Mouse (Mus musculus) adrenal gland, adult (tissue): ENCODE measurements around the gene Klhl22.
A peak's percentile ranks its signal among the peaks of the same experiment; 100 is the strongest.

ENCODE experiments used
- DNase-seq, 2 experiments: peaks; one replicate each; pipeline ENCODE4 v3.0.0; 2022 to 2023; ENCODE audit warnings: low spot score in 1 of 2; ENCODE audit not compliant: inconsistent age in 2 of 2

Klhl22 gene

GRCm38 (mm10) chr16:17753686-17754085 is 5.7 kb upstream of the Klhl22 start:
- DNase-seq, result peak; percentile 45 to 71

GRCm38 (mm10) chr16:17757756-17758155 is 1.7 kb upstream of the Klhl22 start:
- no peak for DNase-seq

DNA sequence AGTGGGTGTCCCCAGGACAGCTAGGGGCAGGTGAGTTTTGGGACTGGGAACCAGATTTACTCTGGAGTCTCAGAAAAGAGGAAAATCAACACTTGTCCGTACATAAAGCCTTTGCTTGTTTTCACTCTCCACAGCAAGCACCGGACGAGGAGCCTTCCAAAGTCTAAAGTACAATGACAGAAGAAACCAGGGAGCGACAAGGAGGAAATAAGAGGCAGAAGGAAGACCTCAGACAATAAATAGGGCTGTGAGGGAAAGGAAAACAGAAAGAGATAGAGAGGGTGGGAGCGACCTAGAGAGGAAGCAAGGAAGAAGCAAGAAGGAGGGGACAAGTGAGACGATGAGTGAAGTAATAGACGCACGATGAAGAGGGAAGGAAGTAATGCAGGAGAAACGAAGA is 516 bp upstream of the Klhl22 start:
- DNase-seq, result no peak

DNA sequence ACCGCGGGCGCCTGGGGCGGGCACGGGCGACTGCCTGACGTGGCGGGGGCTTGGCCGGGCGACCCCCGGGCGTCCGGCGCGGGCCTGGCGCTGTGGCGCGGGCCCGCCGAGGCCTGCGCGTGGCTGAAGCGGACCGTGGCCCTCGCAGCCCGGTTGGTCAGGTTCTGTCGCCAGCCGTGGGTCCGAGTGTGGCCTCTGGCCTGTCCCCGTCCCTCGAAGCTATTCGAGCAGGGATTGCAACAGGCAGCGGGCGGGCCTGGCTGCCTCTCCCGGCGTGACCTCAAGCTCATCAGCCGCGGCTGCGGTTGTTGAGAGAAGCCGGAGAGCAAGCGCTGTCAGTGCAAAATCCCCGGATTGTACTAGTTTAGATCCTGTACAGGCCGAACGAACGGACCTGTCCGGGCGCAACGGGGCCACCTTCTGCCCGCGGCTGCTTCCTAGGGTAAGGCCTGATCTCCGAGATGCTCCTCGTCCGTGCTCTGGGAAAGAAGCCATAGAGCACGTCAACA is 449 bp downstream of the Klhl22 start:
- DNase-seq, result peak; percentile 70 to 89

DNA sequence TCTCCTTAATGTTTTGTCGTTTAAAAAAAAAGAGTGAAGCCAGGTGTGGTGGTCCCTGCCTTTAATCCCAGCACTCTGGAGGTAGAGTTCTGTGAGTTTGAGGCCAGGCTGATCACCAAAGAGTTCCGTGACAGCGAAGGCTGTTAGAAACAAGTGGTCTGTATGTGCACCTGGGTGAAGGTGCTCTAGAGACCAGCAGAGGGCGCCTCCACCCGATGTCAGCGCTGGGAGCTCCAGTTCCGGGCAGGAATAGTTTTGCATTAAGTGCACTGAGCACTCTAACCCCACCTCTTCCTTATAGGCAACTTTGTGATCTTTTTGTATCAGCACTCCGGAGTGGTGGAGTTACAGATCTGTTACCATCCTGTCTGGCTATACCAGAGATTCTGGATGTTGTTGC is 1.2 kb downstream of the Klhl22 start:
- peak; percentile 34 to 67 for DNase-seq

DNA sequence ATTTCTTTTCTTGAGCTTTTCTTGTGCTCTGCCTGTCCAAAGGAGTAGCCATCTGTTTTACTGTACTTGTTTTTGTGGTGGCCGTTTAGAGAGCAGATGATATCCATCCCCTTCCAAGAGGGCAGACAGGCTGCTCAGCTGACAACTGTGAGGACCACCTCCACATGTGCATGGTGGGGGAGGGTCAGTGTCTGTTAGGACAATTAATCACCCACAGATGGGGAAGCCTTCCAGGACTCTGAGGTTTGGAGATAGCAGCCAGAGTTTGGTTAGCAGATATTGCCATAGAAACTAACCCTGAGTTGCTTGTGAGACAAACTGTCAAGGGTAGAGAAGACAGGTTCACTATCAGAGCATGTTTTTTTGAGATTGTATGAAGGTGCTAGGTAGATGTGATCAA is 1.7 kb downstream of the Klhl22 start:
- DNase-seq, result no peak

DNA sequence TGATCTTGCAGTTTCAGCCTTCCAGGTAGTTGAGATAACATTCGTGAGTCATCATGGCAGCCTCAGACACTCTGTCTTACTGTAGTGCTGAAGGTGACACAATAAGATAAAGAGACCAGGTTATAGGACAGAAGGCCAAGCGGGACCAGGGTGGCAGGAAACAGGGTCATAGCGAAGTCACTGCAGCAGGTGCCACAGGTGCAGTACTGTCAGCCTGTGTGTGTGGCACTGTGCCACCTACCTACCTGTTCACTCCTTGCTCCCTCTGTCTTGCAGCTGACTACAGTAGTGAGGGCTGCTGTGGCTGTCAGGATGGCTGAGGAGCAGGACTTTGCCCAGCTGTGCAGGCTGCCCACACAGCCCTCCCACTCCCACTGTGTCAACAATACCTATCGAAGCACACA is 4.7 kb downstream of the Klhl22 start:
- DNase-seq, result no peak

DNA sequence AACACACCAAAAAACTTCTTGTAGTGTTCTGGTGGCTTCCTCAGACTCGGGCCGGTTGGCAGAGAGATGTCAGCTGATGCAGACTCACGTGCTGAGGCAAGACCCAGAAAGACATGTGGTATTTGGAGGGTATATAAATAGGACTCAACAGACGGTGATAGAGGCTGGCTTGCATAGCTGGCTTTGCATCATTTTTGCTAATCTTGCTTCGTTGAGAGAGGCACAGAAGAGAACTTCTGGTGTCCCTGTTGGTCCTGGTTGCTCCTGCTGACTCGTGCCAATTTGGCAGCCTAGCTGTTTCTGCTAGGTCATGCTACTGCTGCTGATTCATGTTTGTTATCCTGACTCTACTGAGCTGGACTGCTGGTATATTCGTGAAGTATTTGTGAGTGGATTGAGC is 9.4 kb downstream of the Klhl22 start:
- DNase-seq, result peak; percentile 66 to 80

GRCm38 (mm10) chr16:17771117-17771865 is 11.9 kb downstream of the Klhl22 start:
- DNase-seq, result peak; percentile 18 to 60

- DNase-seq, result peak in 1 of 2 experiments; percentile 70
Measured at GRCm38 (mm10) chr16:17776828-17777227, 17.4 kb downstream of the Klhl22 start.

- DNase-seq, result no peak
Measured at GRCm38 (mm10) chr16:17778223-17778622, 18.8 kb downstream of the Klhl22 start.

GRCm38 (mm10) chr16:17779692-17780091 is 20.3 kb downstream of the Klhl22 start:
- peak in 1 of 2 experiments; percentile 56 for DNase-seq

DNA sequence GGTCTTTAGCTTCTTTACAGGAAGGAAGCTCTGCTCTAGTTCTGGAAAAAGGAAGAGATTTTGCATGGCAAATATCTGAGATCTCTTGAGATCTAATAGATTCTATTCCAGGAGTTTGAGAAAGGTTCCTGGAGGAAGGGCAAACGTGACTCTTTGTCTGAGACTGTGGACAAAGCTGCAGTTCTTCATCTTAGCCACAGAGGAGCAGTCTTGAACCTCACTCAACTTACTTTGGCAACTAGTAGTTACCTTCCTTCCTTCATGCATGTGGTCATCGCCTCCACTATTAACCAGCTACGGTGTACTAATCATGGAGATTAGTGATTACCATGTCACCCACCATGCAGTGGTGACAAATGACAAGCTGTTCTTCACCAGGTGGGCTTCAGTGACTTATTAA is 25.9 kb downstream of the Klhl22 start:
- no peak for DNase-seq

GRCm38 (mm10) chr16:17792728-17793127 is 33.3 kb downstream of the Klhl22 start:
- no peak for DNase-seq

DNA sequence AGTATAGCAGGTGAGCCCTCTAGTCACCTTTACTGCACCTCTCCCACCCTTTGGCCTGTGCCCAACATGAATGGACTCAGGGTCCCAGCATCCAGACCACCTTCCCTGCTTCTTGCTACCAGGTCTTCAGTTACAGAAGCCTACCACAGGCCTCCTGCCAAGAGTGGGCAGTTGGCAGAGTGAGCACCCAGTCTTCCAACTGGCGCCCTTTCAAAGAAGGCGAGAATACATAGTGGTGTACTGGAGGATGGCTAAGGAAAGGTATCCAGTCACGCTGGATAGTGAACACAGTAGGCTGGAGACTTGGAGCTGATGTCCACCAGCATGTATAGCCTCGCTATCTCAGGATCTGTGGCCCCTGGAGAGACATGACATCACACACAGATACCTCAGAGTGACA is 34.6 kb downstream of the Klhl22 start:
- no peak for DNase-seq

- DNase-seq, result no peak
Measured at GRCm38 (mm10) chr16:17795643-17796042, 36.2 kb downstream of the Klhl22 start.

DNA sequence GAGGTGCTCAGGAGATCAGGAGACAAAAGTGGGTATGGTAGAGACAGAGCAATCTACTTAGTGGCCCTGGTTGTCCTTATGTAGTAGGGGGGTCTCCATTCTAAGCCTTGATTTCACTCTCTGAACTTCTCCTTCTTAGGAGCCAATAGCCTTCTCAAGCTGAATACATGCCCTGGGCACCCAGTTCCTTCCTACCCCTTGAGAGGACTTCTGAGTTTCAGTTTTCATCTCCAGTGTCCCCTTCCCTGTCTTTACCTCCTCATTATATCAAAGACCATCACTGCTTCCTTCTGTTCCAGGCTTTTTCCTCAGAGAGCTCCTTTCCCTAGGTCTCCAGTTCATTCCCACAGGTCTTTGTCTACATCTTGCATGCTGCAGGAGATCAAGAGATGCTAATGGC is 37.1 kb downstream of the Klhl22 start:
- DNase-seq, result no peak

GRCm38 (mm10) chr16:17796971-17797811 is 37.8 kb downstream of the Klhl22 start, which contains the start of gene Scarf2:
TSS of gene Scarf2 (plus strand) at chr16:17797282.
- DNase-seq, result peak; percentile 21 to 55

GRCm38 (mm10) chr16:17797812-17798311 is 38.4 kb downstream of the Klhl22 start:
- peak in 1 of 2 experiments; percentile 54 for DNase-seq

- DNase-seq, result peak in 1 of 2 experiments; percentile 37
Measured at GRCm38 (mm10) chr16:17798321-17799180, 39.1 kb downstream of the Klhl22 start.

DNA sequence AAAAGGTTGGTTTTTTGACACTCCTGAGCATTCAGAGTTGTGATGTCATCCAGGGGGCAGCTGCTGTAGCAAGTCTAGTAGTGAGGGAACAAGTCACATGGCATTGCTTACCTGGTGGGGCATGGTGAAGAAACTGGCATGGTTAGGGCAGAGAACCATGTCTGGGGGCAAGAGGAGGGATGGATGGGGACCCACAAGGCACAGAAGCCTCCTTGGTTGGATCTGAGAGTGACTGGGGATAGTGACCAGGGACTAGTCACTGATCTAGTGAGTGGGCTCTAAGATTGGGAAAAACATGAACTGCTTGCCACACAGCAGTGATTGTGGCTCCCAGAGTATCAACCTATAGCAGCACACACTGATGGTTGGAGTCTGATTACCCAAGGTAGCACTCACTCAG is 40.2 kb downstream of the Klhl22 start:
- no peak for DNase-seq
